Mouse (Mus musculus) midbrain, embryonic 14.5 days (tissue): Measurements from ENCODE around the gene Tmem186. TPM values are rescaled to one million over a fixed set of nuclear protein-coding genes. Genes with fewer than 3 reads are reported as not detected.

Experiments used
- ATAC-seq: fragments of 200-750 bp; cut with Nextera tagmentation; 2 replicates; pipeline ENCODE4 v1.8.0; 2017; ENCODE audit warnings: moderate number of reproducible peaks, moderate library complexity; ENCODE audit not compliant: low FRiP score, low TSS enrichment
- DNase-seq: peaks from one replicate; pipeline ENCODE4 v3.0.0-alpha.2; 2015
- H3K27ac ChIP-seq: fragments of 300-500 bp; sonication (generic); replicated peaks from 2 replicates; pipeline ENCODE4 v1.5.1; 2014; ENCODE audit warnings: mild to moderate bottlenecking, low read depth, low read length, moderate library complexity
- H3K27me3 ChIP-seq: fragments of 300-500 bp; sonication (generic); 2 replicates; pipeline ENCODE4 v1.6.1; 2014; ENCODE audit warnings: low read length, control low read depth, mixed read lengths; ENCODE audit not compliant: control insufficient read depth, insufficient read depth
- H3K36me3 ChIP-seq: fragments of 300-500 bp; sonication (generic); 2 replicates; pipeline ENCODE4 v1.6.1; 2014; ENCODE audit warnings: low read length, control low read depth; ENCODE audit not compliant: control insufficient read depth, insufficient read depth
- H3K4me1 ChIP-seq: fragments of 300-500 bp; sonication (generic); 2 replicates; pipeline ENCODE4 v1.6.1; 2014; ENCODE audit warnings: mild to moderate bottlenecking, antibody characterized with exemption, low read length, control low read depth; ENCODE audit not compliant: control insufficient read depth, insufficient read depth
- H3K4me2 ChIP-seq: fragments of 300-500 bp; sonication (generic); 2 replicates; pipeline ENCODE4 v1.6.1; 2014; ENCODE audit warnings: mild to moderate bottlenecking, low read length, moderate library complexity
- H3K4me3 ChIP-seq: fragments of 300-500 bp; sonication (generic); replicated peaks from 2 replicates; pipeline ENCODE4 v1.5.1; 2014; ENCODE audit warnings: low read depth, low read length
- H3K9ac ChIP-seq: fragments of 300-500 bp; sonication (generic); replicated peaks from 2 replicates; pipeline ENCODE4 v1.6.1; 2014; ENCODE audit warnings: mild to moderate bottlenecking, low read length, moderate library complexity
- H3K9me3 ChIP-seq: fragments of 300-500 bp; sonication (generic); 2 replicates; pipeline ENCODE4 v1.6.1; 2016; ENCODE audit warnings: low read length, control low read depth, mixed read lengths; ENCODE audit not compliant: control insufficient read depth
- WGBS: fragments of 180-500 bp; shearing (Covaris S2); extraction: QIAGEN DNeasy Blood & Tissue Kit; methylation state at CpG from one replicate; pipeline ENCODE4 v1.1.7; 2014; 5-methylcytosine and 5-hydroxymethylcytosine counted together
- polyA plus RNA-seq: library from polyadenylated mRNA; unstranded; fragments of >200 nt; fragmentation: Nextera tagmentation; extraction: Ambion mirVana; gene quantifications from 2 replicates; pipeline ENCODE4 v1.2.1, GENCODE M21; 2014

Tmem186 gene
- polyA plus RNA-seq, 1 experiment from 2014 or later = 16.1 TPM

DNA sequence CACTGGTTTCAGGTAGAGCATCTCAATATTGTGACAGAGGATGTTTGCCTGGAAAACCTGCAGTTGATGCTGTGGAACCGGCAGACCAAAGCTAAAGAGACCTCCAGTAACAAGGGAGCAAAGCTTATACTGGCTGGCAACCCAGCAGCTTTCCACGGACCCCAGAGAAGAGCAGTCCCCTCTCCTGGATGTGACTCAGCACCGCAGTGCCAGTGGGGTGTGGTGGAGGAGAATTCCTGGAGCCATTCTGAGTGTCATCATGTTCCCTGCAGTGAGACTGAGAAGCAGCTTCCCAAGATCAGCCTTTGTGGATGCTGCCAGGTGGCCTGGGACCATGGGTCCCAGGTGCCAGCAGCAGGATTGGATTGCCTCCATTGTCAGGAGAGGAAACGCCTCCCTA, 24.5 kb downstream of the Tmem186 start:
- Histone ChIP-seq H3K4me1 (no peaks in the 10 kb centered on the region), H3K36me3 (peaks cover 33% of the 10 kb centered on the region), H3K4me2 (no peak overlapping the region), H3K9ac (no peak overlapping the region), H3K27ac (no peak overlapping the region), H3K4me3 (no peak overlapping the region), H3K9me3 (no peaks in the 10 kb centered on the region), H3K27me3 (no peaks in the 10 kb centered on the region)
- ATAC-seq (no peak), DNase-seq (no peak)
- WGBS = 86% methylated on average over 4 of the region's 4 CpGs

- Histone ChIP-seq H3K9me3 (no peaks in the 10 kb centered on the region), H3K27me3 (no peaks in the 10 kb centered on the region), H3K4me2 (no peak overlapping the region), H3K4me1 (no peaks in the 10 kb centered on the region), H3K27ac (no peak overlapping the region), H3K4me3 (no peak overlapping the region), H3K36me3 (peaks cover 30% of the 10 kb centered on the region), H3K9ac (no peak overlapping the region)
- DNase-seq (no peak), ATAC-seq (no peak)
- 90% methylated on average over 8 of the region's 8 CpGs for WGBS
Measured at GRCm38 (mm10) chr16:8612214-8613005, 25.1 kb downstream of the Tmem186 start.

DNA sequence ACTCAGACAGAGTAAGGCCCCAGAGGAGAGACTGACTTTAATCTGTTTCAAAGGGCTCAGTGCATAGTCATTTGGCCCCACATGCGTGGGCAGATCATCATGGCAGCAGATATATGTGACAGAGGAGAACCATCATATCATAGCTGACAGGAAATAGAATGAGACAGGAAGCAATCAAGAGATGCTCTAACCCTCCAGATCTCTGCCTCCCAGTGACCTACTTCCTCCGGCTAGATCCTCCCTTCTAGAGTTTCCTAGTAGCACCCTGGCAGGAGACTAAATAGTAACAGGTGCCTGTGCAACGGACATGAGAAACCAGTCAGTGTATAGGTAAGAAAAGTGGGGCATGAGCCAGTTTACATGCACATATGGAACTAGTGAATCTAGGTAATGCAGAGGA, 27.1 kb downstream of the Tmem186 start:
- H3K36me3 ChIP-seq = peaks cover 29% of the 10 kb centered on the region
- ATAC-seq (no peak), DNase-seq (no peak)
- WGBS = 91% methylated on average over 3 of the region's 3 CpGs
- H3K4me3 ChIP-seq = no peak overlapping the region
- no peaks in the 10 kb centered on the region for H3K9me3 ChIP-seq
- no peaks in the 10 kb centered on the region for H3K4me1 ChIP-seq
- H3K27ac ChIP-seq = no peak overlapping the region
- no peak overlapping the region for H3K9ac ChIP-seq
- no peak overlapping the region for H3K4me2 ChIP-seq
- H3K27me3 ChIP-seq = no peaks in the 10 kb centered on the region

GRCm38 (mm10) chr16:8603789-8604188, 33.7 kb downstream of the Tmem186 start:
- Histone ChIP-seq H3K27ac (no peak overlapping the region), H3K4me3 (no peak overlapping the region), H3K4me2 (no peak overlapping the region), H3K9me3 (no peaks in the 10 kb centered on the region), H3K27me3 (no peaks in the 10 kb centered on the region), H3K4me1 (no peaks in the 10 kb centered on the region), H3K9ac (no peak overlapping the region), H3K36me3 (peaks cover 20% of the 10 kb centered on the region)
- WGBS = 92% methylated on average over 3 of the region's 3 CpGs
- DNase-seq (no peak), ATAC-seq (no peak)

GRCm38 (mm10) chr16:8597516-8597915, 40.0 kb downstream of the Tmem186 start:
- no peak overlapping the region for H3K4me3 ChIP-seq
- H3K27ac ChIP-seq = no peak overlapping the region
- no peak overlapping the region for H3K9ac ChIP-seq
- 0 out of 2 replicates have a peak, but pooled peaks cover 5% of the 10 kb centered on the region for H3K36me3 ChIP-seq
- no peaks in the 10 kb centered on the region for H3K27me3 ChIP-seq
- ATAC-seq = no peak
- no peak overlapping the region for H3K4me2 ChIP-seq
- 93% methylated on average over 5 of the region's 5 CpGs for WGBS
- no peaks in the 10 kb centered on the region for H3K9me3 ChIP-seq
- no peak for DNase-seq
- H3K4me1 ChIP-seq = no peaks in the 10 kb centered on the region

- ATAC-seq (no peak), DNase-seq (no peak)
- 62% methylated on average over 4 of the region's 4 CpGs for WGBS
- Histone ChIP-seq H3K36me3 (0 out of 2 replicates have a peak, but pooled peaks cover 5% of the 10 kb centered on the region), H3K27ac (no peak overlapping the region), H3K27me3 (no peaks in the 10 kb centered on the region), H3K9me3 (no peaks in the 10 kb centered on the region), H3K4me1 (no peaks in the 10 kb centered on the region), H3K9ac (no peak overlapping the region), H3K4me3 (no peak overlapping the region), H3K4me2 (no peak overlapping the region)
Measured at GRCm38 (mm10) chr16:8596336-8596735, 41.2 kb downstream of the Tmem186 start.

GRCm38 (mm10) chr16:8595411-8595810, 42.1 kb downstream of the Tmem186 start:
- H3K27ac ChIP-seq = no peak overlapping the region
- H3K4me1 ChIP-seq = no peaks in the 10 kb centered on the region
- H3K9ac ChIP-seq = no peak overlapping the region
- 76% methylated on average over 4 of the region's 4 CpGs for WGBS
- no peak overlapping the region for H3K4me3 ChIP-seq
- DNase-seq = peak; percentile 3
- ATAC-seq = no peak
- no peaks in the 10 kb centered on the region for H3K9me3 ChIP-seq
- H3K36me3 ChIP-seq = 0 out of 2 replicates have a peak, but pooled peaks cover 5% of the 10 kb centered on the region
- no peak overlapping the region for H3K4me2 ChIP-seq
- no peaks in the 10 kb centered on the region for H3K27me3 ChIP-seq

DNA sequence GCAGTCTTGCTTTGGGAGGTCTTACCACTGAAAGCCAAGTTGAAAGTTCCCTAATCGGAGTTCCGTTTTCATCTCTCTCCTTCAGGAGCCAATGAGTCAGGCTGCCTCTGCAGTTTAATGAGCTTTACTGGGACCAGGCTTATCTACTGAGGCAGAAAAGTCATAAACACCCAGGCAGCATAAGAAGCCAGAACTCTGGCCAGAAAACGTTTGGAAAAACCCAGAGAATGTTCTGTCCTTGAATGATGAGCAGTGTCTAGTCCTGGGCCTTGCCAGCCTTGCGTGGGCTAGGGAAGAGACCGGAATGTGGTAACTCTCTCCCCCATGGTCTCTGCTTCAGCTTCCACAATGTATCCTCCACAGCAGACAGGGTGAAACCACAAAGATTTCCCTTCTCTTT, 52.5 kb downstream of the Tmem186 start:
- Histone ChIP-seq H3K4me1 (no peaks in the 10 kb centered on the region), H3K27me3 (no peaks in the 10 kb centered on the region), H3K4me2 (no peak overlapping the region), H3K36me3 (peaks cover 50% of the 10 kb centered on the region), H3K4me3 (no peak overlapping the region), H3K9ac (no peak overlapping the region), H3K27ac (no peak overlapping the region), H3K9me3 (no peaks in the 10 kb centered on the region)
- DNase-seq (no peak), ATAC-seq (no peak)
- 78% methylated on average over 5 of the region's 5 CpGs for WGBS

- no peaks in the 10 kb centered on the region for H3K9me3 ChIP-seq
- no peak overlapping the region for H3K9ac ChIP-seq
- H3K27me3 ChIP-seq = no peaks in the 10 kb centered on the region
- no peak overlapping the region for H3K4me2 ChIP-seq
- H3K4me1 ChIP-seq = no peaks in the 10 kb centered on the region
- DNase-seq = no peak
- H3K36me3 ChIP-seq = peaks cover 44% of the 10 kb centered on the region
- no peak overlapping the region for H3K4me3 ChIP-seq
- 48% methylated on average over 1 of the region's 1 CpGs for WGBS
- ATAC-seq = no peak
- H3K27ac ChIP-seq = no peak overlapping the region
Measured at GRCm38 (mm10) chr16:8584248-8584647, 53.3 kb downstream of the Tmem186 start.
